Mouse (Mus musculus) lung, embryonic 16.5 days (tissue): ENCODE results near the gene 2610318N02Rik. TPM values are rescaled to one million over a fixed set of nuclear protein-coding genes. Genes with fewer than 3 reads are reported as not detected.
A peak's percentile ranks its signal among the peaks of the same experiment; 100 is the strongest.

ENCODE experiments used
- ATAC-seq: fragments of 200-750 bp; cut with Nextera tagmentation; 2 replicates; pipeline ENCODE4 v1.8.0; 2017; ENCODE audit warnings: low read depth, mild to moderate bottlenecking, moderate library complexity
- H3K27ac ChIP-seq: fragments of 300-500 bp; sonication (generic); 2 replicates; pipeline ENCODE4 v1.5.1; 2014; ENCODE audit warnings: mild to moderate bottlenecking, control low read depth, low read length
- H3K27me3 ChIP-seq: fragments of 300-500 bp; sonication (generic); 2 replicates; pipeline ENCODE4 v1.6.1; 2014; ENCODE audit warnings: low read depth, low read length, mixed read lengths; ENCODE audit not compliant: control insufficient read depth, insufficient read depth
- H3K36me3 ChIP-seq: fragments of 300-500 bp; sonication (generic); 2 replicates; pipeline ENCODE4 v1.6.1; 2014; ENCODE audit warnings: low read length; ENCODE audit not compliant: control insufficient read depth, insufficient read depth
- H3K4me1 ChIP-seq: fragments of 300-500 bp; sonication (generic); replicated peaks from 2 replicates; pipeline ENCODE4 v1.6.1; 2014; ENCODE audit warnings: low read length, mixed read lengths; ENCODE audit not compliant: control insufficient read depth, insufficient read depth
- H3K4me2 ChIP-seq: fragments of 300-500 bp; sonication (generic); 2 replicates; pipeline ENCODE4 v1.6.1; 2014; ENCODE audit warnings: low read depth, low read length, control low read depth
- H3K4me3 ChIP-seq: fragments of 300-500 bp; sonication (generic); 2 replicates; pipeline ENCODE4 v1.5.1; 2014; ENCODE audit warnings: mild to moderate bottlenecking, low read length, control low read depth
- H3K9ac ChIP-seq: fragments of 300-500 bp; sonication (generic); 2 replicates; pipeline ENCODE4 v1.6.1; 2014; ENCODE audit warnings: low read length, control low read depth
- H3K9me3 ChIP-seq: fragments of 300-500 bp; sonication (generic); 2 replicates; pipeline ENCODE4 v1.6.1; 2016; ENCODE audit warnings: low read length; ENCODE audit not compliant: control insufficient read depth
- WGBS: fragments of 180-500 bp; shearing (Covaris S2); extraction: QIAGEN DNeasy Blood & Tissue Kit; methylation state at CpG from one replicate; pipeline ENCODE4 v1.1.7; 2014; 5-methylcytosine and 5-hydroxymethylcytosine counted together
- polyA plus RNA-seq: library from polyadenylated mRNA; unstranded; fragments of >200 nt; fragmentation: Nextera tagmentation; extraction: Ambion mirVana; gene quantifications from 2 replicates; pipeline ENCODE4 v1.2.1, GENCODE M21; 2015

2610318N02Rik gene
- polyA plus RNA-seq, 1 experiment from 2014 or later, result 28.7 TPM

DNA sequence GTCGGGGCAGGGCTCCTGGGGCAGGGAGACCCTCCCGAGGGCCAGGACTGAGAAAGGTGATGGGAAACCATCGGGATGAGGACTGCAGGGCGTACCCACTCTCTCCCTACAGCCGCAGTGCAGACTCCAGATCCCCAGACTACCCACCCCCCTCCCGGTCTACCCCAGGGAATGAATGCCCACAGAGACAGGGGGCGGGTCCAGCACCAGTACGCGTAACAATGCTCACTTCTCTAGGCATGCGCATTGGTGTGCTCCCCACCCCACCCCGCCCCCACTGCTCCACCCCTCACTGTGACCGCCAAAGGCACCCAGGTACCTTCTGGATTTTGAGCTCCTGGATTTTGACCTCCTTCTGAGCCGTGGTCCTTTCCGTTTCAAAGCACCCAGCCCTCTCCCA is 3.4 kb downstream of the 2610318N02Rik start:
- no peak overlapping the region for H3K4me2 ChIP-seq
- H3K36me3 ChIP-seq, result peaks cover 6% of the 10 kb centered on the region; the same call in 1 of the 2 replicates
- no peak overlapping the region for H3K27ac ChIP-seq
- no peak overlapping the region for H3K4me3 ChIP-seq
- ATAC-seq, result no peak
- H3K9me3 ChIP-seq, result no peaks in the 10 kb centered on the region
- peaks cover 20% of the 10 kb centered on the region for H3K4me1 ChIP-seq
- no peaks in the 10 kb centered on the region for H3K27me3 ChIP-seq
- no peak overlapping the region for H3K9ac ChIP-seq
- 71% methylated on average over 14 of the region's 14 CpGs for WGBS

DNA sequence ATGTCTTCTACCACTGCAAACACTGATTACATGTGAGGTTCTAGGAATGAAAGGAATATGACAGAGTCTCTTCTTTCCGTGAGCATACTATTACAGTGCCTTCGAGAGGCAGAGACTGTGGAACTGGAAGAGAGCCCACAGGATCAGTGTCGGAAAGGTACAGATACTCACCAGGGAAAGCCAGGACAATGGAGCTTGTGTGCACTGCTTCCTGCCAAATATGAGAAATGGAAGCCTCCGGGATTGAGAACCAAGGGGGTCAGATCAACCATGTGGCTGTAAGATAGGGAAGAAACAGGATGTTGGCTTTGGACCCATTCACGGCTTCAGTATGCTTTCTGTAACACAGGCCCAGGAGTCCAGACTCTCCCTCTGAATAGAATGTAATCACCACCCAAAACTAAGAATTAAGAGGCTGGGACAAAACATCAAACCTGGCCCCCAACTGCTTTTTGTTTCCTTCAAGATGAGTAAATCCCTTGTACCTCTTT is 7.6 kb downstream of the 2610318N02Rik start:
- Histone ChIP-seq H3K27ac (no peak overlapping the region), H3K4me3 (no peak overlapping the region)
- 76% methylated on average over 5 of the region's 5 CpGs for WGBS

DNA sequence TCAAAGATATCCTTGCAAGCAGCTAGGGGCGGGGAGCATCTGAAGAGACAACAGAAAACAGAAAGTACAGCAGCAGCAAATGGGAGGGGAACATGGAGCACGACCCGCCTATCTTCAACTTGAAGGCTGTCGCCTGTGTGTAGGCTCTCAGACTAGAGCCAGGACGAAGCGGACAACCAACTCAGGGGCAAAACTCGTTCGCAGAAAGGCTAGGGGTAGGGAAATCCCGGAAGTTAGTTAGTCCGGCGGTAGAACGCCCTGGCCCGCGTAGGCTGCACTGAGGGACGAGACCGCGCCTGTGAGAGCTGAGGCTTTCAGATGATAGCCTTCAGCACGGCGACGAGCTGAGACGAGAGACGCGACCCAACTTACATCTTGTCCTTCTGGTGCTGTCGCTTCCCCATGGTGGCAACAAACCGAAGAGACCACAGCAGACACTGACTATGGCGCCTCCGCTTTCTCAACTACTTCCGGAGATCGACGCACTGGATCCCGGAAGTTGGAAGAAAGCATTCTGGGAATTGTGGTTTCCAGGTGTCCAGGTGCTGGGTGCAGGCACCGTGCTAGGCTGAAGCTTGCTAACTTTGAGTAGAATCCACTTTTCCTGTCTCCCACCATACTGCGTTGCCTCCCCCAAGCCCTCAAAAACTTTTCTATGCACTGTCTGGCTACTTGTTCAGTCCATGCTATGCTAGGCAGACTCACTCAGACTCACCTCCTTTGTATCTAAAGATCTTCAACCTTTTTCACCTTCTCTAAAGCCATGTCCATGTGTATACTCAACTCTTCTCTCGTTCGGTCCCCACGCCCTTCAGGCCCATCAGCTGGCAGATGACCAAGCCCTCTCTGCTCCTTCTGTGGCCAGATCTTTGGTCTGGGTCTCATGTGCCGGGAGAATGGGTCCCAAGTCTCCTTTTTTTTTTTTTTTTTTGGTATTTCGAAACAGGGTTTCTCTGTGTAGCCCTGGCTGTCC is 13.9 kb downstream of the 2610318N02Rik start, which contains the start of gene Ppil2:
TSS of gene Ppil2 (minus strand) at position 487 of the 973 bp plus-strand sequence.
- peak within 1 kb of the TSS; percentile 76 for H3K9ac ChIP-seq
- H3K4me2 ChIP-seq, result peak within 1 kb of the TSS; percentile 68
- no peaks in the 10 kb centered on the region for H3K9me3 ChIP-seq
- H3K27ac ChIP-seq, result peak within 1 kb of the TSS; percentile 49; the same call in 1 of the 2 replicates
- no peaks in the 10 kb centered on the region for H3K27me3 ChIP-seq
- ATAC-seq, result peak; percentile 85
- WGBS, result 6% methylated on average over 37 of the region's 38 CpGs
- peaks cover 10% of the 10 kb centered on the region for H3K4me1 ChIP-seq
- peaks cover 12% of the 10 kb centered on the region for H3K36me3 ChIP-seq
- H3K4me3 ChIP-seq, result peak within 1 kb of the TSS; percentile 96

More for the DNA sequence above, 7.6 kb downstream of the 2610318N02Rik start:
- Histone ChIP-seq H3K9ac (no peak overlapping the region), H3K9me3 (no peaks in the 10 kb centered on the region), H3K4me2 (no peak overlapping the region), H3K27me3 (no peaks in the 10 kb centered on the region), H3K36me3 (0 out of 2 replicates have a peak, but pooled peaks cover 4% of the 10 kb centered on the region), H3K4me1 (no peaks in the 10 kb centered on the region)
- ATAC-seq, result no peak

DNA sequence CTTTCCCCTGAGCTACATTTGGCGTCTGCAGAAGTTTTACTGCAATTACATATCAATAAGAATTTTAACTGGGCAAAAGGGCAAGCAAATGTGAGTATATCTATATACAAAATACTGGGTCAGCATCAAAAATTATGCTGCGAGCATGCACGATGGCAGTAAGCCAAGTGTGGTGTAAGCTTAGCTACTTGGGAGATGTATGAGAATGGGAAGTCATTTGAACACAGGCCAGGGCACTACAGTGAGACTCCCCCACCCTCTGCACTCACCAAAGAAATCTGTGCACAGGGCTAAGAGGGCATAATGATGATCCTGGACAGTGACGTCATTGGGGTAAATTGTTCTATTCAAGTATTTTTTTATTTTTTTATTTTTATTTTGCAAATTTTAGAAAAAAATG is 20.4 kb downstream of the 2610318N02Rik start:
- Histone ChIP-seq H3K4me2 (no peak overlapping the region), H3K36me3 (peaks cover 27% of the 10 kb centered on the region), H3K4me1 (peaks cover 21% of the 10 kb centered on the region), H3K4me3 (no peak overlapping the region), H3K27me3 (no peaks in the 10 kb centered on the region), H3K9ac (no peak overlapping the region), H3K27ac (no peak overlapping the region), H3K9me3 (no peaks in the 10 kb centered on the region)
- ATAC-seq, result peak; percentile 85
- WGBS, result 45% methylated on average over 4 of the region's 4 CpGs

DNA sequence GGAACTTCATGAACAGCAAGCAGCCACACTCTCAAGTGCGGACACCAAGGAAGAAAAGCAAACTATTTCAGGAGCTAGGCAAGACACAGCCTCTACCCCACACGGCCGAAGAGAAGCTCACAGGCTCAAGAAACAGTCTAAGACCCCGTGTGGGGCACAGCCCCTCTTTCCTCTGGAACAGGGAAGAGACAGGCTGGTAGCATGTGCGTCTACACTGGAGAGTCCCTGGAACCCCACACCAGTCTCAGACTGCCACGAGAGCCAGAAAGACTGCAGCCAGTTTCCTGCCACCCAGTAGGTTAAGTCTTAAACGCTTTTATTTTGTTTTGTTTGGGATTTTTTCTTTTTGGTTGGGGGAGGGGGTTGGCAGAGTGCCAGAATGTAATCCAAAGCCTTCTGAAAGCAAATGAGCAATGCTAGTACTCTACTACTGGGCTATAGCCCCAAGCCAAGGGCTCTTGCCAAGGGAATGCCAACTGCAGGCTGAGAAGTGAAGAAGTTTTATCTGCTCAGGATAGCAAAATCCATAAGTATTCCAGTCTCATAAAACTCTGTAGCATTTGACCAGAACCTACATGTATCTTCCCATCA is 22.2 kb downstream of the 2610318N02Rik start:
- no peak overlapping the region for H3K4me3 ChIP-seq
- H3K9me3 ChIP-seq, result no peaks in the 10 kb centered on the region
- WGBS, result 54% methylated on average over 7 of the region's 7 CpGs
- H3K4me2 ChIP-seq, result no peak overlapping the region
- peak overlapping the region; percentile 25 for H3K27ac ChIP-seq
- no peaks in the 10 kb centered on the region for H3K27me3 ChIP-seq
- peaks cover 19% of the 10 kb centered on the region for H3K4me1 ChIP-seq
- H3K9ac ChIP-seq, result no peak overlapping the region
- peaks cover 35% of the 10 kb centered on the region for H3K36me3 ChIP-seq
- ATAC-seq, result peak; percentile 44

DNA sequence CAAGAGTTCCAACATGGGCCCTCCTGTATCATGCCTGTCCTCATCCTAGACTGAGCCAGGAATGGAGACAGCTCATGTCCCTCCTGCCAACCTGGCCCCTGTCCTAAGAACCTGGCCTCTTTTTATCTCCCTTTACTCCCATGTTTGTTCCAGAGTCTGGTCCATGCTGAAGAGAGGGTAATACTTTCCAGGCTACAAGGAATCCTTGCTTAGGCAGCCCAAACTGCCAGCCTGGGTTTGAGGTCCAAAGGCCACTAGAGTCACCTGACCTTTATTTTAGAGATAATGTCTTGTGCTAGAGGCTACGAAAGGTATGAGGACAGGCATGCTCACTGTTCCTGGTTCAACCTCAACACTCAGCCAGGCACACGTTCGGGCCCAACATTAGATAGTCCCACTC is 28.0 kb downstream of the 2610318N02Rik start:
- no peaks in the 10 kb centered on the region for H3K27me3 ChIP-seq
- H3K27ac ChIP-seq, result no peak overlapping the region
- no peak for ATAC-seq
- H3K4me1 ChIP-seq, result no peaks in the 10 kb centered on the region
- WGBS, result 91% methylated on average over 3 of the region's 3 CpGs
- H3K4me3 ChIP-seq, result no peak overlapping the region
- no peaks in the 10 kb centered on the region for H3K9me3 ChIP-seq
- peaks cover 66% of the 10 kb centered on the region for H3K36me3 ChIP-seq
- no peak overlapping the region for H3K9ac ChIP-seq
- H3K4me2 ChIP-seq, result no peak overlapping the region

DNA sequence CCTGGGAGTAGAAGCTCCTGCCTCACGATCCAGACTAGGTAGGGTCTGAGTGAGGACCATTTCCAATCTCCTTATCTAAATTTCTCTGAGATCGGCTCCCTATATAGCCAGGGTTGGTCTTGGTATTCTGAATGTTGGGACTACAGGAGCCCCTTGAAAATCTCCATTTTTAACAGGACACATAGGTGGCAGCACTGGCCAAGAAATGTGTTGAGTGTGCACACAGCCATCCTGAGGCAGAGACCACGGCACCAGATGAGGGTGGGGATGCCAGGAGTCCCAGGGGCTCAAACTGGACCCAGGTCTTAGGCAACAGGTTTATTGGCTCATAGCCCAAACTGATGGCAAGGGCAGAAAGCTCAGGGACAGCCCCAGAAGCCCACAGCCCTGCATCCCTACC is 36.6 kb downstream of the 2610318N02Rik start:
- no peak overlapping the region for H3K9ac ChIP-seq
- H3K9me3 ChIP-seq, result no peaks in the 10 kb centered on the region
- no peak overlapping the region for H3K27ac ChIP-seq
- no peak for ATAC-seq
- H3K4me3 ChIP-seq, result no peak overlapping the region
- H3K36me3 ChIP-seq, result peaks cover 59% of the 10 kb centered on the region
- no peaks in the 10 kb centered on the region for H3K27me3 ChIP-seq
- no peak overlapping the region for H3K4me2 ChIP-seq
- WGBS, result 65% methylated on average over 3 of the region's 3 CpGs
- H3K4me1 ChIP-seq, result no peaks in the 10 kb centered on the region

DNA sequence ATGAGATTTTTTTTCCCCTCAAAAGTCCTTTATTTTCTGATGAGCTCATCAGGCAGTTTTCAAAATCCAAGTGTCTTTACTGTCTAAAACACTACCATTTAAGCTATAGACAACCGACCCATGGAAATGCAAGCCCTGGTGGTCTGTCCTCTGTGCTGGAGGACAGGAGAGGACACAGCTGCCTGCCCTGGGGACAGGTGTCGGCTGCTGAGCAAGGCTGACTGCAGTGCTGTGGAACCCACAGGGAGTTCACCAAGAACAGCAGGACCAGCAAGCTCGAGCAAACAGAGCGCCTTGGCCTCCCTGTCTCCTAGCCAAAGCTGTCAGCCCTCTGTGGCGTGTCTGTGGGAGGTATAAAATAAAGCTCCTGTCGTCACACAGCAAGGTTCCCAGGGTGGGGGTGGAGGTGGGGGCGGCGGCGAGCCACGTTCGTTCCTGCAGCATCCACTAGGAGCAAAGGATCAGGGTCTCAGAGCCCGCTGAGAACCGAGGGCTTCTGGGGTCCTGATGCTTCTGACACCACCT is 38.2 kb downstream of the 2610318N02Rik start:
- Histone ChIP-seq H3K27me3 (no peaks in the 10 kb centered on the region), H3K4me1 (no peaks in the 10 kb centered on the region), H3K9me3 (no peaks in the 10 kb centered on the region), H3K36me3 (peaks cover 47% of the 10 kb centered on the region), H3K9ac (no peak overlapping the region), H3K4me2 (no peak overlapping the region), H3K4me3 (no peak overlapping the region), H3K27ac (no peak overlapping the region)
- WGBS, result 73% methylated on average over 13 of the region's 13 CpGs
- ATAC-seq, result no peak

DNA sequence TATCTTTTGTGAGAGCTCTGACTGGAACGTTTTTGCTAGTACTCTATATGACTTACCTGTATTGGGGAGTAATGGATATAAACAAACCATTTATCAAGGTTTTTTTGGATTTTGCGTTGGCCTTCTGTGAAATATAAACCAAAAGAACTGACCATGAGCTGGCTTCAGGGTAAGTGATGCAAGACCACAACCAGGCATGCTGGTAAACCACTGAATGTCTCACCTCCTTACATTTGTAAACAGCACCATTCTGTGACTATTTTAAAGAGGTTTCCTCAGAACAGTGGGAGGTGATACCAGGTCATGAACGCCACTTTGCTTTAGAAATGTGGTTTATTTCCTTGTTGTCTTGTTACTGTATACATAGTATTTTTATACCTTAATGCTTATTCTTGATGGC is 38.7 kb downstream of the 2610318N02Rik start:
- H3K36me3 ChIP-seq, result peaks cover 43% of the 10 kb centered on the region
- no peak for ATAC-seq
- H3K4me1 ChIP-seq, result peaks cover 3% of the 10 kb centered on the region; the same call in 1 of the 2 replicates

More for the DNA sequence above, 38.7 kb downstream of the 2610318N02Rik start:
- 68% methylated on average over 3 of the region's 3 CpGs for WGBS
- Histone ChIP-seq H3K4me2 (no peak overlapping the region), H3K4me3 (no peak overlapping the region), H3K27ac (no peak overlapping the region), H3K27me3 (no peaks in the 10 kb centered on the region), H3K9me3 (no peaks in the 10 kb centered on the region), H3K9ac (no peak overlapping the region)
